Mouse (Mus musculus) regulatory T cell (primary cell): Measurements from ENCODE around the gene 6430571L13Rik.

Experiments
- in situ Hi-C: fragments of 300-600 bp; cut with MboI, MseI; formaldehyde crosslinking; loops from one replicate; pipeline ENCODE4 v1.15.1; 2025; ENCODE audit warnings: high pct_unique_total_duplicates

6430571L13Rik gene

GRCm38 (mm10) chr9:107335046-107335445 is 5.4 kb upstream of the 6430571L13Rik start:
- in situ Hi-C loops: no loop called here

GRCm38 (mm10) chr9:107335909-107336308 is 4.5 kb upstream of the 6430571L13Rik start:
- in situ Hi-C loops: no loop called here

- in situ Hi-C loops: no loop called here
Measured at GRCm38 (mm10) chr9:107336386-107336785, 4.0 kb upstream of the 6430571L13Rik start.

- in situ Hi-C loops: no loop called here
Measured at GRCm38 (mm10) chr9:107338172-107338883, 2.1 kb upstream of the 6430571L13Rik start, which contains the start of gene Hemk1. Gene Hemk1 (minus strand): TSS chr9:107338350.

GRCm38 (mm10) chr9:107340911-107341645 is 676 bp downstream of the 6430571L13Rik start:
- in situ Hi-C loops: no loop called here

GRCm38 (mm10) chr9:107342201-107342709 is 1.9 kb downstream of the 6430571L13Rik start:
- in situ Hi-C loops: no loop called here

GRCm38 (mm10) chr9:107343146-107343943 is 2.9 kb downstream of the 6430571L13Rik start:
- in situ Hi-C loops: no loop called here

- in situ Hi-C loops: no loop called here
Measured at GRCm38 (mm10) chr9:107344027-107344426, 3.6 kb downstream of the 6430571L13Rik start.

- in situ Hi-C loops: no loop called here
Measured at GRCm38 (mm10) chr9:107346081-107346480, 5.7 kb downstream of the 6430571L13Rik start.

GRCm38 (mm10) chr9:107347586-107348183 is 7.3 kb downstream of the 6430571L13Rik start:
- in situ Hi-C loops: no loop called here

GRCm38 (mm10) chr9:107349321-107349720 is 8.9 kb downstream of the 6430571L13Rik start:
- in situ Hi-C loops: no loop called here

- in situ Hi-C loops: loop anchor here (5.0 to 10.0 kb wide), 2 partner anchors 157 to 460 kb away; partner anchors contain the start of gene Manf
Measured at GRCm38 (mm10) chr9:107354826-107355225, 14.4 kb downstream of the 6430571L13Rik start.

GRCm38 (mm10) chr9:107355870-107356765 is 15.7 kb downstream of the 6430571L13Rik start:
- in situ Hi-C loops: loop anchor here (5.0 to 10.0 kb wide), 2 partner anchors 156 to 461 kb away; partner anchors contain the start of gene Manf

GRCm38 (mm10) chr9:107357651-107358050 is 17.2 kb downstream of the 6430571L13Rik start:
- in situ Hi-C loops: loop anchor here (5.0 to 10.0 kb wide), 2 partner anchors 155 to 463 kb away; partner anchors contain the start of gene Manf

- in situ Hi-C loops: no loop called here
Measured at GRCm38 (mm10) chr9:107360989-107361388, 20.6 kb downstream of the 6430571L13Rik start.

- in situ Hi-C loops: no loop called here
Measured at GRCm38 (mm10) chr9:107366644-107367043, 26.2 kb downstream of the 6430571L13Rik start.

- in situ Hi-C loops: no loop called here
Measured at GRCm38 (mm10) chr9:107368302-107368701, 27.9 kb downstream of the 6430571L13Rik start.

GRCm38 (mm10) chr9:107369270-107370105 is 29.1 kb downstream of the 6430571L13Rik start:
- in situ Hi-C loops: no loop called here

- in situ Hi-C loops: no loop called here
Measured at GRCm38 (mm10) chr9:107370106-107370463, 29.7 kb downstream of the 6430571L13Rik start.
